ENCODE assay signal across 9 mouse cellular contexts in the genomic region with DNA sequence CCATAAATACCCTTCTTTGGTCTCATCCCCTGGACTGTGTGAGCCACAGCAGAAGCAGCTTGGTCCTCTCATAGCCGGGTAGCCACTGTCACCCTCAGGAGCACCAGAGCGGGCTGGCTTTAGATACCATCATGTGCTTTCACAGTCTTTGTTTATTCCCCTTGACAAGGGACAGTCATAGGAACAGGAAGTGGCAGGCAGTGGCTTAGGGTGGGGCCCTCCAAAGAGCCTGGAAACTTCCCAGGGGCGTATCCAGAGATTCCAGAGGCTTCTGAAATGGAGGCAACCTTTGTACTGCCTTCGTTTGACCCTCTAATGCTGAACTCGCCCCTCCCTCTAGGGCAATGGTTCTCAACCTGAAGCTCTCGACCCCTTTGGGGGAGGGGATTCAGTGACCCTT.
DNase-seq lines count a peak whose midpoint lies in the region; ATAC-seq lines count a peak whose summit lies in the region.
"Had no signal": no experiment of that assay in that cellular context is flagged by ENCODE, and none has a peak within 500 bp of the region (broad histone marks: within the 10 kb centered on the region; RNA-seq: fewer than 3 reads in every experiment).

No protein-coding gene starts in this region.

- WGBS in kidney, embryonic 15.5 days: 72% methylated on average over 6 of the region's 6 CpGs
- WGBS in intestine, embryonic 14.5 days: 57% methylated on average over 6 of the region's 6 CpGs
- 80% methylated on average over 6 of the region's 6 CpGs for WGBS in midbrain, embryonic 14.5 days

- peak; percentile 55 for DNase-seq in kidney, adult 11 months
- peak; percentile 54 for DNase-seq in R1 (ENCODE audit: low read depth, low spot score)
- no peak for DNase-seq in intestine, embryonic 14.5 days (ENCODE audit: low spot score)
- peak; percentile 68 to 77 for DNase-seq in lung, postnatal 4 days
- DNase-seq in midbrain, embryonic 14.5 days: no peak
- no peak for DNase-seq in frontal cortex, adult 2 months (ENCODE audit: extremely low spot score in 1 of 2, low spot score in 1 of 2)
- DNase-seq in layer of hippocampus, postnatal 36 days: no peak

- peaks cover 39% of the 10 kb centered on the region for H3K4me1 ChIP-seq in kidney, embryonic 15.5 days
- peaks cover 35% of the 10 kb centered on the region for H3K4me1 ChIP-seq in intestine, embryonic 14.5 days (replicated peaks; ENCODE audit: control insufficient read depth, insufficient read depth, low read length)
- H3K4me1 ChIP-seq in midbrain, embryonic 14.5 days (ENCODE audit: control insufficient read depth, insufficient read depth, low read length): no peaks in the 10 kb centered on the region

- H3K9ac ChIP-seq in kidney, embryonic 15.5 days: no peak overlapping the region
- H3K9ac ChIP-seq in intestine, embryonic 14.5 days (ENCODE audit: low read length): no peak overlapping the region
- no peak overlapping the region for H3K9ac ChIP-seq in midbrain, embryonic 14.5 days (replicated peaks; ENCODE audit: low read length)
- H3K9ac ChIP-seq: limb, embryonic 15.5 days had no signal

- H3K27me3 ChIP-seq in kidney, embryonic 15.5 days: no peaks in the 10 kb centered on the region
- H3K27me3 ChIP-seq in intestine, embryonic 14.5 days (replicated peaks; ENCODE audit: control insufficient read depth, insufficient read depth, low read length): no peaks in the 10 kb centered on the region
- no peaks in the 10 kb centered on the region for H3K27me3 ChIP-seq in midbrain, embryonic 14.5 days (ENCODE audit: control insufficient read depth, insufficient read depth, low read length)
- H3K27me3 ChIP-seq: limb, embryonic 15.5 days had no signal

- H3K27ac ChIP-seq in kidney, embryonic 15.5 days: no peak overlapping the region
- H3K27ac ChIP-seq in intestine, embryonic 14.5 days (ENCODE audit: low read depth): peak overlapping the region; percentile 57; the same call in 1 of the 2 replicates
- H3K27ac ChIP-seq in midbrain, embryonic 14.5 days (replicated peaks; ENCODE audit: low read depth, low read length): no peak overlapping the region
- H3K27ac ChIP-seq: limb, embryonic 15.5 days had no signal

- H3K4me3 ChIP-seq in kidney, embryonic 15.5 days (replicated peaks): no peak overlapping the region
- no peak overlapping the region for H3K4me3 ChIP-seq in intestine, embryonic 14.5 days (ENCODE audit: low read depth, low read length)
- H3K4me3 ChIP-seq in midbrain, embryonic 14.5 days (replicated peaks; ENCODE audit: low read depth, low read length): no peak overlapping the region
- H3K4me3 ChIP-seq: limb, embryonic 15.5 days had no signal

- ATAC-seq in kidney, embryonic 15.5 days (replicated peaks; ENCODE audit: low FRiP score): no peak
- ATAC-seq in intestine, embryonic 14.5 days (replicated peaks; ENCODE audit: low FRiP score, low TSS enrichment, low read depth): peak; percentile 9; the same call in 1 of the 2 replicates
- no peak for ATAC-seq in midbrain, embryonic 14.5 days (ENCODE audit: low FRiP score, low TSS enrichment)

- H3K36me3 ChIP-seq in kidney, embryonic 15.5 days: no peaks in the 10 kb centered on the region
- H3K36me3 ChIP-seq in intestine, embryonic 14.5 days (ENCODE audit: control insufficient read depth, insufficient read depth, low read length): no peaks in the 10 kb centered on the region
- H3K36me3 ChIP-seq in midbrain, embryonic 14.5 days (ENCODE audit: control insufficient read depth, insufficient read depth, low read length): no peaks in the 10 kb centered on the region
- H3K36me3 ChIP-seq: limb, embryonic 15.5 days had no signal

- H3K9me3 ChIP-seq in kidney, embryonic 15.5 days (replicated peaks): no peaks in the 10 kb centered on the region
- H3K9me3 ChIP-seq in intestine, embryonic 14.5 days (ENCODE audit: control insufficient read depth, low read length): no peaks in the 10 kb centered on the region
- H3K9me3 ChIP-seq in midbrain, embryonic 14.5 days (ENCODE audit: control insufficient read depth, low read length): no peaks in the 10 kb centered on the region
- H3K9me3 ChIP-seq: limb, embryonic 15.5 days had no signal

- H3K4me2 ChIP-seq in kidney, embryonic 15.5 days: no peak overlapping the region
- no peak overlapping the region for H3K4me2 ChIP-seq in intestine, embryonic 14.5 days (ENCODE audit: low read length)
- H3K4me2 ChIP-seq in midbrain, embryonic 14.5 days (ENCODE audit: low read length): no peak overlapping the region
- H3K4me2 ChIP-seq: limb, embryonic 15.5 days had no signal

Comparison
In these comparisons a context has a peak if more than half of its experiments do, and no peak if none do; other contexts are left out.
1. DNase-seq: peak in kidney, adult 11 months (single experiment), R1 (single experiment) and lung, postnatal 4 days (2 of 2); none in intestine, embryonic 14.5 days (single experiment), midbrain, embryonic 14.5 days (single experiment), frontal cortex, adult 2 months (0 of 2) and layer of hippocampus, postnatal 36 days (0 of 2).